Mouse (Mus musculus): ENCODE data around the gene Jag1.

The Jag1 gene

GRCm38 (mm10) chr2:137063829-137064228 is 52.6 kb downstream of the Jag1 start:
- DNase-seq (ENCODE audit: low read depth), result no peak

GRCm38 (mm10) chr2:137049906-137050305 is 66.5 kb downstream of the Jag1 start:
- no peak for DNase-seq (ENCODE audit: low read depth)

GRCm38 (mm10) chr2:137049367-137049766 is 67.1 kb downstream of the Jag1 start:
- DNase-seq (ENCODE audit: low read depth), result no peak

- no peak for DNase-seq (ENCODE audit: low read depth)
Measured at GRCm38 (mm10) chr2:137044122-137044521, 72.3 kb downstream of the Jag1 start.

Data from induced T-regulatory cell, adult 2 months (primary cell).